Mouse (Mus musculus): ENCODE measurements around the gene Vps13c.
A peak's percentile ranks its signal among the peaks of the same experiment; 100 is the strongest.

Vps13c gene

DNA sequence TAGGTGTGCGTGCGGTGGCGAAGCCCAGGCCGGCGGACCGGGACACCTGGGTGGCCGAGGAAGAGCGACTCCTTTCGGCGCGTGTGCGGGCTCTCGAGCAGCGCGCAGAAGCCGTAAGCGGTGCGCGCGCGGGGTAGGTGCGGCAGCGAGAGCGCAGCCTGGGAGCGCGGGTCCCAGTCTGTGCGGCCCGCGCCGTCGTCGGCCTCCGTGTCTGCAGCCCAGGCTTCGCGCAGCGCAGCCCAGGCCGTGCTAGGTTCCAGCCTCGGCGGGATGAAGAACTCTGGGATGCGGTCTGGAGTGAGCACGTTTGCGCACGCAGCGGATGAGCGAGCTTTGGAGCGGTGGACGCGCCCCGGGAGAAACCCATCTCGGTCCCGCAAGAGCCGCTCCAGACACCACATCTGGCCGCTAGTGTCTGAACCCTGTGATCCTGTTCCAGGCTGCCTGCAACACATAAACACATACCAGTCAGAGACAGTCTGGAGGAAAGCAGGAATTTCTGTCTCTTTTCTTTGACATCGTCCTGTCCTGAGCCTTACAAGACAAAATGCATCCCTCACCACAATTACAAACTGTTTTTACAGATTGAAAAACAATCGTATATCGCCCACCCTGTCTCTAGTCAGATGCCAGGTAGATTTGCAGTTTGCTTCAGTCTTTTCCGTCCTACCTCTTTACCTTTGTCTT, 8.7 kb upstream of the Vps13c start:
- DNase-seq (ENCODE audit: low read depth, low spot score): peak; percentile 41

DNA sequence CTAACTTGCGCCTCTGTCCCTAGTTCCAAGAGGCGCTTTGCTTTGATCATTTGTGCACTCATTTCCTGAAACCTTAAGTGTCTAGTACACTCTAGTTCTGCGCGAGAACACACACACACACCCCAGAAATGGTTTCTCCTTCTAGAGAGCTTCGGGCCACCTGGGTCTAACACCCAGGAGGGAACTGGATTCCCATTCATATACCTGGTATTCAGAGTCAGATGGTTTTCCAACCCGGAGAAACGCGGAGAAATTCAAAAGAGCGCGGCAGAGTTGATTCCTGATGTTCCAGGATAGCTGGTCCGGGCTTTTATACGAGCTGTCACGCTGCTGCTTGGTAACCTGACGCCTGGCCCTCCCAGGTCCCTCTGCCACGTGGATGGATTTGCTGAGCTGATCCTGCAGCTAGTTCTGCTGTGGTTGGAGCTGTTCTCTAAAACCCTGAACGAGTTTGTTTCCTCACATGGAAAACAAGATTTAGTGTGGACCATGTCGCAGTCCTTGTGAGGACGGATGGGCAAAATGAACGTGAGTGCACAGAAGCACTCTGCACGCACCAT, 8.1 kb upstream of the Vps13c start, which contains the start of gene C2cd4a:
Gene C2cd4a, minus strand, starts transcription at position 285 of the 560 bp plus-strand sequence.
- peak; percentile 63 for DNase-seq (ENCODE audit: low read depth, low spot score)

- no peak for DNase-seq (ENCODE audit: low read depth, low spot score)
Measured at GRCm38 (mm10) chr9:67834535-67834934, 5.7 kb upstream of the Vps13c start.

DNA sequence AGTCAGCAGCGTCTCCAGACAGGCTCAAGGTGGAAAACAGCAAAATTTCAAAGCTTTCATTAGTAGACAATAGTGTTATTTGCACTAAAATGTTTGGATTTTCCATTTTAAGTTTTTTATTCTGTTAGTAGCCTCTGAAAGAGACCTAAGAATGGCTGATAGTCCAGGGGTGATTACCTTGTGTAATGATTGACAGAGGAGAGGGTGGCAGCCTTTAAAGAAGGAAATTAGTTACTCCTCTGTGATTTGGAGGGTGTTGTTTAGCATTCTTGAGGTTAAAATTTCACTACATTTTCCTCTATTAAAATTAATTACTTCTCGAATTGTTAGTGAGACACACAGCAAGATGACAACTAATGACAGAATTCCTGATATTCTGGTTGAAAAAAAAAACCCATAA, 2.9 kb upstream of the Vps13c start:
- DNase-seq (ENCODE audit: low read depth, low spot score): no peak

DNA sequence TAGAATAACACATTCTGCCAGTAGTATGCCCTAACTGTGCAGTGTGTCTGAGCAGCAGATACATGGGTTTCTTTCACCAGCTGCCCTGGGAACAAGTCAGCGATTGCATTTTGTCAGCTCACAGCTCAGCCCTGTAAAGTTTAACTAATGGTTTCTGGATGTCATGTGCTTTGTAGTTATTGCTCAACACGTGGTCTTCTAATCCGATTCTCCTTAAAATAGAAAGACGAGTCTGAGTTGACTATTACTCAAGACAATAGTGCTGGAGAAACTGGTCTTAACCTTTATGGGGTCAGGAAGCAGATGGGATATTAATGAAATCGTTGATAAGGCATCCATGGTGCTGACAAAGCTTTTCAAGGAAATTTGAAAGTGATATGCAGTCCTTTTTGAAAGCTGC, 2.6 kb downstream of the Vps13c start:
- DNase-seq (ENCODE audit: low read depth, low spot score): no peak

DNA sequence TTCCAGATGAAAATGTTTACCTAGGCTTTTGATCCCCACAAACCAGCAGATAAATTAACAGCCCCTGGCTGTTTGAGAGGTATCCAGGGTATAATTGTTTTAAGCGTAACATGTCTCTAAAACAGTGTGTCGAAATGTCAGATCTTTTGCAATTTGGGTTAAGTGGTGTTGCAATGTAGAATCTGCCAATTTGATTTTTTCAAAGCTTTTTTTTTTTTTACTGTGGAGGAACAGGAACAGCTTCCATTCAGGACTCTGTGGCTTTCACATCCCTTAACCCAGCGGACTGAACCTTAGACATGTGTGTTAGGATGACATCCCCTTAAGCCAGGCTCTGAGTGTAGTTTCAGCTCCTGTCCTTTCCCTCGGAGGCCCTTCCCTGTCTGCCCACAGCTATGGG, 4.8 kb downstream of the Vps13c start:
- no peak for DNase-seq (ENCODE audit: low read depth, low spot score)

DNA sequence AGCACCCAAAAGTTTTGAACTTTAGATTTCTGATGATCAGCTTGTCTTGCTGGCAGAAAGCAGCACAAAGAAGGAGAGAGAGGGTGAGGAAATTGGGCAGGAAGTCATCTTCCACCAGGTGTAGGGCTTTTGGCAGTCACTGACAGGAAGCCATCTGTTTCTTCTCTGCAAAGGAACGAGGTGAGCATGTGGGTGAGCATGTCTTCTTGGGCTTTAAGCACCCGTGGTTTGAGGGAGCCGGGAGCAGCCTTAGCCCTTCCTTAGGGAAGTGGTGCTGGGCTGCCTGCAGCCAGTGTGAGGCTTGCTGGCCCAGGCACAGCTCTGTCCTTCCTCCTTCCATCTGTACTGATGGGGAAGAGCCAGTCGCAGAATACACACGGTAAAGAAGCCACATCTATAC, 5.5 kb downstream of the Vps13c start:
- DNase-seq (ENCODE audit: low read depth, low spot score): no peak

DNA sequence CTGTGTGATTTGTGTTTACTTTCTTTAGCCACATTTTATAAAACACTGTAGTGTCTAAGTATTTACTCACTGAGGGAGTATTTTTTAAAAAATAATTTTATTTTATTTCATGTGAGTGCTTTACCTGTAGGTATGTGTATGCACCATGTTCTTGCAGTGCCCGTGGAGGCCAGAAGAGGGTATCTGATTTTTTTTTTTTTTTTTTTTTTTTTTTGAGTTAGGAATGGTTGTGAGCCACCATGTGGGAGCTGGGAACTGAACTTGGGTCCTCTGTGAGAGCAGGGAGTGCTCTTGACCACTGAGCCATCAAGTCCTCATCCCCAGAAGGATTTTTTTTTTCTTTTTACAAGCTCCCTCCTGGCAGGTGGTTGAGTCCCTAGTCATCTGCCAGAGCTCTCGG, 5.9 kb downstream of the Vps13c start:
- DNase-seq (ENCODE audit: low read depth, low spot score): no peak

- DNase-seq (ENCODE audit: low read depth, low spot score): no peak
Measured at GRCm38 (mm10) chr9:67847606-67848005, 7.4 kb downstream of the Vps13c start.

- DNase-seq (ENCODE audit: low read depth, low spot score): peak; percentile 54
Measured at GRCm38 (mm10) chr9:67849397-67849796, 9.2 kb downstream of the Vps13c start.

DNA sequence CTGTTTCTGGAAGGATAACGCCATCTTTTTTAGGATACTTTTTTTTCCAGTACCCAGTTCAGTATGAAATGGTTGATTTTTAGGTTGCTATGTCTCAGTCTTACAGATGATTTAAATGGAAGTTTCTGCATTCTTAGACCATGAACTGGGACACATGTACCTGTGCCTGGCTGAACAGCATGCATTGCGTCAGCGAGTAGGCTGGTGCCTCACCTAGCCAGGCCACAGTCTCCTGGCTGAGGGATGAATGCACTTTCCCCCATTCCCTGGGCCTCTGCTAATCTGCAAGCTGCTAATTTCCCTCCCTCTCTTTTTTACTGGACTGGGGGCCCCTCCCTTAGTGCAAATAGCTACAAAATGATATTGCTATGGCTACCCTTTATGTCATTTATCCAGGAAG, 9.7 kb downstream of the Vps13c start:
- no peak for DNase-seq (ENCODE audit: low read depth, low spot score)

GRCm38 (mm10) chr9:67851150-67851549, 11.0 kb downstream of the Vps13c start:
- DNase-seq (ENCODE audit: low read depth, low spot score): peak; percentile 75

- DNase-seq (ENCODE audit: low read depth, low spot score): no peak
Measured at GRCm38 (mm10) chr9:67860273-67860672, 20.1 kb downstream of the Vps13c start.

- no peak for DNase-seq (ENCODE audit: low read depth, low spot score)
Measured at GRCm38 (mm10) chr9:67863332-67863731, 23.1 kb downstream of the Vps13c start.

DNA sequence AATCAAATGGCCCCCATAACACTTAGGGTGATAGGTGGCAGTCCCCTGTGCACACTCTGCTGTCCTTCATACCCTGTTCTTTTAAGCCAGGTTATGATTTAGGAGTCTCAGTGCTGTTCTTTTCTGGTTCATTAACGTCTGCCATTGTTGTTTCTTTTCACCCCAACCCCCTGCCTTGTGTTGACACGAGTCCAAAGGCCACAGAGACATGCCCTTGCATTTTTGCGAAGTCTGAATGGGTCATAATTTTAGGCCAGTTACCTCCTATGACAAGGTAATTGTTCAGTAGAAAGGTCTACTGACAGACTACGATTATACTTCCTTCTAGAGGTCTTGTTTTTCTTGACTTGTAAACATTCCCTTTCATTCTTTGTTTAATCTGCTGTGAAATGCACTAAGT, 23.8 kb downstream of the Vps13c start:
- DNase-seq (ENCODE audit: low read depth, low spot score): no peak

DNA sequence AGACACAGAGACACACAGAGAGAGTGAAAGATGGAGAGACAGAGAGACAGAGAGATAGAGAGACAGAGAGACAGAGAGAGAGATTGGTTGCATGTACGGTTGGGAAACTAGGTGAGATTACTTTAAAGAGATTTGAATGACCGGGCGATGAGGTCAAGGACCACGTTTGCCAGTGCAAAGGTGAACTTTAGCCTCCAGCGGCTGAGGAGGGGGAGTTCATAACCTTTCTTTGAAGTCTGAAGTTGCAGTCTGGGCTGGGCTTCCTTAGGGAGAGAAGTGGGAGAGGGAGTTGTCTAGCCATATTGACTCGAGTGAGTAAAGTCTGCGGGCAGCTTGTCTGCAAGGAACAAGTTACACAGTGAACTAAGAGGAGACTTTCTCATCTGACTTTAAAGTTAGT, 25.2 kb downstream of the Vps13c start:
- no peak for DNase-seq (ENCODE audit: low read depth, low spot score)

GRCm38 (mm10) chr9:67867411-67867810, 27.2 kb downstream of the Vps13c start:
- DNase-seq (ENCODE audit: low read depth, low spot score): no peak

GRCm38 (mm10) chr9:67869691-67870450, 29.7 kb downstream of the Vps13c start:
- no peak for DNase-seq (ENCODE audit: low read depth, low spot score)

- DNase-seq (ENCODE audit: low read depth, low spot score): no peak
Measured at GRCm38 (mm10) chr9:67874522-67875222, 34.5 kb downstream of the Vps13c start.

- peak; percentile 63 for DNase-seq (ENCODE audit: low read depth, low spot score)
Measured at GRCm38 (mm10) chr9:67875337-67875736, 35.1 kb downstream of the Vps13c start.

DNA sequence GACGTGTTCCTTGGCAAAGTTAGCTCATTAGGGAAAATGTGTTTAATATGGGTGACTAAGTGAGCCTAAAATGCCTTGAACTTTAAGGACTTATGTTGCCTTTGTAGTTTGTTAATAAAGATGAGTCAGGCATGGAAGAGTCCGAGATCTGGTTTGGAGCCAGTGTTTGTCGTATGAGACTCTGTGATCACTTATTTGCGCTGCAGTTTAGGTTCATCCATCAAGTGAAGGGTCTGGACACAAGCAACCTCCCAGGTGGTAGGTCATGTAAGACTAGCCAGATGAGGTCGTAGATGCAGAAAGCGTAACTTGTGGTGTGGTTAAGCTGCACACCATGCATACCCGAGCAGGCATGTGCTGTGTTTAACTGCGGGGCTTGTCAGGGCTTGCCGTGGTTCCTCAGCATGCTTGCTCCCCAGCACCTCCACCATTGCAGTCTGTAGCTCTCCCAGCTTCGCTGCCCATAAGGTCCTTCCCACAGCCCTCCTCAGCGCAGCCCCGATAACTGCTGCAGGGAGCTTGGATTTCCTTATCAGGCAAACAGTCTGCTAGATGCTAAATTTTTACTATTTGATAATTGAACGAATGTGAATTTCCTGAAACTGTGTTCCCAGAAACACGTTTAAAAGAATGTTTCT, 37.0 kb downstream of the Vps13c start:
- peak; percentile 4 for DNase-seq (ENCODE audit: low read depth, low spot score)
